Mouse (Mus musculus): ENCODE measurements at regions not wholly inside any gene's neighbourhood (a gene's known extent, or its start where the extent isn't known, plus 50 kb on each side); places are given as distances from the start of the nearest gene placed in this dataset. TPM values are rescaled to one million over a fixed set of nuclear protein-coding genes. Genes with fewer than 3 reads are reported as not detected.

Small RNAs in the stretch of these regions (microRNA-seq; reads per million reads assigned to microRNA genes)
- not detected for gene Gm24054
